Mouse (Mus musculus) forebrain, embryonic 14.5 days (tissue): ENCODE results near the gene Ndrg4. TPM values are rescaled to one million over a fixed set of nuclear protein-coding genes. Genes with fewer than 3 reads are reported as not detected.

Source experiments
- ATAC-seq: fragments of 200-750 bp; cut with Nextera tagmentation; 2 replicates; pipeline ENCODE4 v1.8.0; 2017; ENCODE audit warnings: mild to moderate bottlenecking, moderate library complexity
- DNase-seq: peaks from one replicate; pipeline ENCODE4 v3.0.0-alpha.2; 2015; ENCODE audit warnings: low spot score
- H3K27ac ChIP-seq: fragments of 300-500 bp; sonication (generic); 2 replicates; pipeline ENCODE4 v1.5.1; 2014; ENCODE audit warnings: low read depth, mild to moderate bottlenecking, control low read depth, low read length, moderate library complexity
- H3K27me3 ChIP-seq: fragments of 300-500 bp; sonication (generic); replicated peaks from 2 replicates; pipeline ENCODE4 v1.6.1; 2014; ENCODE audit warnings: low read length, control low read depth, mixed read lengths; ENCODE audit not compliant: control insufficient read depth, insufficient read depth
- H3K36me3 ChIP-seq: fragments of 300-500 bp; sonication (generic); 2 replicates; pipeline ENCODE4 v1.6.1; 2014; ENCODE audit warnings: low read length, control low read depth; ENCODE audit not compliant: control insufficient read depth, insufficient read depth
- H3K4me1 ChIP-seq: fragments of 300-500 bp; sonication (generic); 2 replicates; pipeline ENCODE4 v1.6.1; 2014; ENCODE audit warnings: antibody characterized with exemption, low read length, control low read depth; ENCODE audit not compliant: control insufficient read depth, insufficient read depth
- H3K4me2 ChIP-seq: fragments of 300-500 bp; sonication (generic); 2 replicates; pipeline ENCODE4 v1.6.1; 2014; ENCODE audit warnings: mild to moderate bottlenecking, control low read depth, low read length
- H3K4me3 ChIP-seq: fragments of 300-500 bp; sonication (generic); 2 replicates; pipeline ENCODE4 v1.5.1; 2014; ENCODE audit warnings: low read depth, low read length, control low read depth
- H3K9ac ChIP-seq: fragments of 300-500 bp; sonication (generic); 2 replicates; pipeline ENCODE4 v1.6.1; 2014; ENCODE audit warnings: mild to moderate bottlenecking, low read length, control low read depth, moderate library complexity
- H3K9me3 ChIP-seq: fragments of 300-500 bp; sonication (generic); replicated peaks from 2 replicates; pipeline ENCODE4 v1.6.1; 2016; ENCODE audit warnings: low read length, control low read depth, mixed read lengths; ENCODE audit not compliant: control insufficient read depth
- WGBS: fragments of 180-500 bp; shearing (Covaris S2); extraction: QIAGEN DNeasy Blood & Tissue Kit; methylation state at CpG from one replicate; pipeline ENCODE4 v1.1.7; 2014; 5-methylcytosine and 5-hydroxymethylcytosine counted together
- polyA plus RNA-seq: library from polyadenylated mRNA; unstranded; fragments of >200 nt; fragmentation: Nextera tagmentation; extraction: Ambion mirVana; gene quantifications from 2 replicates; pipeline ENCODE4 v1.2.1, GENCODE M21; 2014

Ndrg4 gene
- polyA plus RNA-seq, 1 experiment from 2014 or later: 154 TPM

DNA sequence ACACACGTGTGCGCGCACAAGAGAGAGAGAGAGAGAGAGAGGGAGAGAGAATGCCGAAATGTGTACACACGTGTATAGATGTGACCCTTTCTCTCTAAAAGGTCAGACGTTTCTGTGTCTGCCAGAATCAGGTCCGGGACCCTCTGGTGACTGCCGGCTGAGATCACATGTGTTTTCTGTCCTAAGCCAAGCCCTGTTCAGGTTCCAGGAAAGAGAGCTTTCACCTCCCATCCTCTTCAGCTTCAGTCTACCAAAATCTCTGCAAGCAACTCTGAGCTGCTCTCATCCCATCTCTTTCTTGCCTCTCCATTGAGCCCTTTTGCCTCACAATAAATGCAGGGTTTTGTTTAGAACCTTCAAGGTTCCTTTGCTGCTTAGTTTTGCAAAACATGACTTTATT lies 19.9 kb downstream of the Ndrg4 start:
- H3K9me3 ChIP-seq: no peaks in the 10 kb centered on the region
- no peak overlapping the region for H3K27ac ChIP-seq
- H3K4me2 ChIP-seq: peak overlapping the region; percentile 22; the same call in 1 of the 2 replicates
- H3K27me3 ChIP-seq: 0 out of 2 replicates have a peak, but pooled peaks cover 6% of the 10 kb centered on the region
- no peak for ATAC-seq
- DNase-seq: no peak
- H3K36me3 ChIP-seq: no peaks in the 10 kb centered on the region
- peaks cover 12% of the 10 kb centered on the region; the same call in 1 of the 2 replicates for H3K4me1 ChIP-seq
- H3K4me3 ChIP-seq: no peak overlapping the region
- 53% methylated on average over 8 of the region's 8 CpGs for WGBS
- H3K9ac ChIP-seq: no peak overlapping the region

DNA sequence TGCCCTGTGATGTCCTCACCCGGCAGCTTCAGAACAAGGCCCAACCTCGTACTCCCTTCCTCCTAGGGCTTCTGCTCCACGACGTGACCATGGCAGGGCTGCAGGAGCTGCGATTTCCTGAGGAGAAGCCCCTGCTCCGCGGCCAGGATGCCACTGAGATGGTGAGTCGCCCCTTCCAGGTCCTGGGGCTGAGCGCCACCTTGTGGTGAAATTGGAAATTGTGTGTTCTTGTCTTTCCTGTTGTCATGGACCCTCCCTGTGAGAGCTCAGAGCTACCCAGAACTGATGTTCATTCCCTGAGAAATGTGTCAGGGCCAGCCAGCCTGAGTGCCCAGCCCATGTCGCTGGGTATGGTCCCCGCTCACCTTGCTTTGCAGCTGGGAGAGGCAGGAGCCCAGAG lies 20.3 kb downstream of the Ndrg4 start:
- Histone ChIP-seq H3K4me3 (no peak overlapping the region), H3K9ac (0 out of 2 replicates have a peak overlapping the region, but pooled peaks have one; percentile 17), H3K36me3 (no peaks in the 10 kb centered on the region), H3K4me1 (peaks cover 12% of the 10 kb centered on the region; the same call in 1 of the 2 replicates), H3K27ac (no peak overlapping the region), H3K4me2 (peak overlapping the region; percentile 22; the same call in 1 of the 2 replicates), H3K27me3 (0 out of 2 replicates have a peak, but pooled peaks cover 6% of the 10 kb centered on the region), H3K9me3 (no peaks in the 10 kb centered on the region)
- WGBS: 2% methylated on average over 11 of the region's 11 CpGs
- DNase-seq (peak; percentile 95), ATAC-seq (peak; percentile 70)

DNA sequence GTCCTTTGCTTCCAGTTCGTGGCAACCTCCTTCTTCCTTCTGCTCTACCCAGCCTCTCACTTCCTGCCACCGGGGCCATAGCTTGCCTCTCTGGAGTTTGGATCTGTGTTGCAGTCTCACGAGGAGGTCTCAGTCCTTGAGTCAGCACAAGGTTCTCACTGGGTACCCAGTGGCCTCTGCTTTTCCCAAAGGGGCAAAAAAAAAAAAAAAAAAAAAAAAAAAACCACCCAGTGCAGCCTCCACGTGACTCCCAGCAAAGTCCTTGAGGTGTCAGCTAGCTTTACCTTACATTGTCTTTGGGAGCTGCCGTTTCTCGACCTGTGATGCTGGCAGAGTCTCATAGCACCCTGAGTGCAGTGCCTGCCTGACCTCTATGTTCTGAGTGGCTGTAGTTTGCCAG lies 21.4 kb downstream of the Ndrg4 start:
- Histone ChIP-seq H3K36me3 (no peaks in the 10 kb centered on the region), H3K9ac (no peak overlapping the region), H3K9me3 (no peaks in the 10 kb centered on the region), H3K27ac (no peak overlapping the region), H3K4me3 (no peak overlapping the region), H3K4me1 (peaks cover 12% of the 10 kb centered on the region; the same call in 1 of the 2 replicates), H3K27me3 (0 out of 2 replicates have a peak, but pooled peaks cover 6% of the 10 kb centered on the region), H3K4me2 (no peak overlapping the region)
- 36% methylated on average over 6 of the region's 6 CpGs for WGBS
- DNase-seq (no peak), ATAC-seq (no peak)

DNA sequence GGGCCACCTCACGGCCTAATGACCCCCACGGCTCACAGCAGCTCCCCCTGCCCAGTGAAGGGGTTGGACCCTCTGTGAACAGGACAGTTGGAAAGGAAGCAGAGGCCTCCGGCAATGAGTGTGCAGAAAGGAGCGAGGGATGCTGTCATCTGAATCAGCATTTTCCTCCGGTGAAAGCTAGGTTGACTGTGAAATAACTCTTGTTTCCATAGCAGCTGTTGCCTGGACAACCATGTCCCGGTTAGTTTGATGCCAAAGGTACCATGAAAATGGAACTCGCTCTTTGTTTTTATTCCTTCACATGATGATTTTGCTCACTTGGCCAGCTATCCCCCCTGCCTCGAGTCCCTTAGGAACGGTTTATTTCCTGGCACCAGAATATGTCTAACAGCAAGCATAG lies 23.5 kb downstream of the Ndrg4 start:
- ATAC-seq (no peak), DNase-seq (peak; percentile 89)
- Histone ChIP-seq H3K27ac (peak overlapping the region; percentile 49), H3K4me3 (no peak overlapping the region), H3K27me3 (0 out of 2 replicates have a peak, but pooled peaks cover 6% of the 10 kb centered on the region), H3K4me1 (peaks cover 10% of the 10 kb centered on the region; the same call in 1 of the 2 replicates), H3K4me2 (peak overlapping the region; percentile 12; the same call in 1 of the 2 replicates), H3K36me3 (no peaks in the 10 kb centered on the region), H3K9me3 (no peaks in the 10 kb centered on the region), H3K9ac (no peak overlapping the region)
- 38% methylated on average over 9 of the region's 9 CpGs for WGBS

GRCm38 (mm10) chr8:95701809-95702208 lies 25.0 kb downstream of the Ndrg4 start:
- H3K4me2 ChIP-seq: no peak overlapping the region
- H3K27ac ChIP-seq: no peak overlapping the region
- WGBS: 67% methylated on average over 4 of the region's 4 CpGs
- peaks cover 9% of the 10 kb centered on the region for H3K36me3 ChIP-seq
- H3K4me3 ChIP-seq: no peak overlapping the region
- H3K4me1 ChIP-seq: peaks cover 10% of the 10 kb centered on the region; the same call in 1 of the 2 replicates
- no peak for DNase-seq
- no peak for ATAC-seq
- H3K9ac ChIP-seq: no peak overlapping the region
- 0 out of 2 replicates have a peak, but pooled peaks cover 6% of the 10 kb centered on the region for H3K27me3 ChIP-seq
- no peaks in the 10 kb centered on the region for H3K9me3 ChIP-seq

- peak; percentile 98 for DNase-seq
- H3K27me3 ChIP-seq: 0 out of 2 replicates have a peak, but pooled peaks cover 2% of the 10 kb centered on the region
- peak overlapping the region; percentile 52 for H3K4me3 ChIP-seq
- H3K36me3 ChIP-seq: peaks cover 19% of the 10 kb centered on the region
- H3K4me2 ChIP-seq: peak overlapping the region; percentile 90
- H3K9ac ChIP-seq: peak overlapping the region; percentile 64
- WGBS: 1% methylated on average over 34 of the region's 34 CpGs
- peaks cover 10% of the 10 kb centered on the region; the same call in 1 of the 2 replicates for H3K4me1 ChIP-seq
- peak overlapping the region; percentile 55; the same call in 1 of the 2 replicates for H3K27ac ChIP-seq
- H3K9me3 ChIP-seq: no peaks in the 10 kb centered on the region
- peak; percentile 95 for ATAC-seq
Measured at GRCm38 (mm10) chr8:95702480-95703446, 26.0 kb downstream of the Ndrg4 start.

DNA sequence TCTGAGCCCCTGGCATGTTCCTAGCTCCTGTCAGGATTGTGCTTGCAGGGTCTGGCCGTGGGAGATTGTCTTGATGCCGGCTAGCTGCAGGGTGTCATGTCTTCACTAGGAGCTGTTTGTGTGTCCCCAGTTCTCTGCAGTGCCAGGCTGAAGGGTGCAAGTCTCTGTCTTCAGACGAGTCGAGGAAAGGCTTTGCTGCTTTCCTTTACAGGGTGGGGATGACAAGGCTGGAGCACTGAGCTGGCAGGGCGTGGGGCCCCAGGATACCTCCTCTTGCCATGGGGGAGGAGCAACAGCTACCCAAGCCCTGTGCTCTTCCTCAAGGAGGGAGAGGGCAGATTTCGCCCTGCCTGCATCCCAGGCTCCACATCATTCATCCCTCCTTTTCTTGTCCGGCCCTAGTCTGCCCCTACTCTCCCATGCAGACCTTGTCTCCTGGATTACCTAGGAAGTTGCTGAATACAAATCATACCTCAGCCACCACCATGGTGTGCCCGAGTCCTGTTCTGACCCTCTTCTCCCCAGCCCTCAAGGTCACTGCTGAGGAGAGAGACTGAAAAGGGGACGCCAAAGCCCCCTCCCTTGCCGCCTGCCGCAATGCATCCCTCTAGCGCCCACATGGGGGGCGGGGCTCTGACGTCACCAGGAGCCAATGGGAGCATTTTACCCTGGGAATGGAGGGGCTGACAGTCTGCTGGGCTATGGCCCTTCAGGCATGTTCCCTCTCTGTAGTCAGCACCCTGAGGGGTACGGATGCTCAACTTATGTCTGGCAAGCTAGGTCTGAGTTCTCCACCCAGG lies 26.9 kb downstream of the Ndrg4 start:
- no peaks in the 10 kb centered on the region for H3K9me3 ChIP-seq
- peaks cover 23% of the 10 kb centered on the region for H3K36me3 ChIP-seq
- peak overlapping the region; percentile 52 for H3K4me3 ChIP-seq
- no peaks in the 10 kb centered on the region for H3K27me3 ChIP-seq
- H3K27ac ChIP-seq: peak overlapping the region; percentile 55; the same call in 1 of the 2 replicates
- peak; percentile 92 for DNase-seq
- H3K9ac ChIP-seq: peak overlapping the region; percentile 62
- under 1% methylated on average over 15 of the region's 15 CpGs for WGBS
- ATAC-seq: peak; percentile 50
- peaks cover 10% of the 10 kb centered on the region; the same call in 1 of the 2 replicates for H3K4me1 ChIP-seq
- peak overlapping the region; percentile 90 for H3K4me2 ChIP-seq

- Histone ChIP-seq H3K27ac (no peak overlapping the region), H3K4me3 (no peak overlapping the region), H3K36me3 (peaks cover 29% of the 10 kb centered on the region), H3K4me1 (peaks cover 10% of the 10 kb centered on the region; the same call in 1 of the 2 replicates), H3K4me2 (peak overlapping the region; percentile 90), H3K9ac (peak overlapping the region; percentile 62; the same call in 1 of the 2 replicates), H3K27me3 (no peaks in the 10 kb centered on the region), H3K9me3 (no peaks in the 10 kb centered on the region)
- ATAC-seq (no peak), DNase-seq (no peak)
- WGBS: 93% methylated on average over 3 of the region's 3 CpGs
Measured at GRCm38 (mm10) chr8:95704538-95704937, 27.8 kb downstream of the Ndrg4 start.
